Mouse (Mus musculus): ENCODE measurements around the gene Tpm3-rs7.
A peak's percentile ranks its signal among the peaks of the same experiment; 100 is the strongest.
"Not testable (repeated sequence)": the region's sequence is repeated elsewhere in the genome, so short reads cannot be mapped to it uniquely, and the experiment has no call there.

The Tpm3-rs7 gene

GRCm38 (mm10) chr14:113314499-113314898 is at the start of gene Tpm3-rs7:
Tpm3-rs7 (plus strand) TSS chr14:113314608.
- DNase-seq: not testable (repeated sequence)

GRCm38 (mm10) chr14:113317023-113317422 is 2.6 kb downstream of the Tpm3-rs7 start:
- DNase-seq: no peak

- DNase-seq: peak; percentile 41 to 53
These were observed 49.0 kb downstream of the Tpm3-rs7 start for GRCm38 (mm10) chr14:113363361-113363760.

Measured in cerebellum, postnatal 25 days (tissue).